Mouse (Mus musculus) naive thymus-derived CD4-positive, alpha-beta T cell, adult 2 months (primary cell): ENCODE data around the gene Zfp943.
A peak's percentile ranks its signal among the peaks of the same experiment; 100 is the strongest.

Experiments used
- DNase-seq: peaks from one replicate; pipeline ENCODE4 v3.0.0-alpha.2; 2011; ENCODE audit warnings: low read depth

Zfp943 gene

GRCm38 (mm10) chr17:21962107-21962907 is at the start of gene Zfp943, which contains the start of gene Zfp942:
Zfp943 (plus strand) TSS chr17:21962552.
Zfp942 (minus strand) TSS chr17:21962464.
- DNase-seq = peak; percentile 83

DNA sequence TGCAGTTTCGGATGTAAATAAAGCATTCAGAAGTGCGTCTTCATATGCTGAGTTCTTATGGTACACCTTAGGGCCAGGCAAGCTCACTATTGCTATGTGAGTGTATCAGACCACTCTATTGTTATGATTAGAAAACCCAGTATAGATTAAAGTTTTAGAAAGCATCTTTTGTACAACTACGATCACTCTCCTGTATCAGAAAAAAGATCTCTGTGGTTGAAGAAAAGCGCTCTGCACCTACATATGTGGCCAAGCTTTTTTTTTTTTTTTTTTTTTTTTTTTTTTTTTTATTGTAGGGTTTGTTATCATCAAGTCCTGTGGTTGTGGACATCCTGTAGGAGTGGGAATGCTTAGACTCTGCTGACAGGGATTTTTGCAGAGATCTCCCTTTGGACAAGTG is 950 bp downstream of the Zfp943 start:
- DNase-seq = peak; percentile 48

DNA sequence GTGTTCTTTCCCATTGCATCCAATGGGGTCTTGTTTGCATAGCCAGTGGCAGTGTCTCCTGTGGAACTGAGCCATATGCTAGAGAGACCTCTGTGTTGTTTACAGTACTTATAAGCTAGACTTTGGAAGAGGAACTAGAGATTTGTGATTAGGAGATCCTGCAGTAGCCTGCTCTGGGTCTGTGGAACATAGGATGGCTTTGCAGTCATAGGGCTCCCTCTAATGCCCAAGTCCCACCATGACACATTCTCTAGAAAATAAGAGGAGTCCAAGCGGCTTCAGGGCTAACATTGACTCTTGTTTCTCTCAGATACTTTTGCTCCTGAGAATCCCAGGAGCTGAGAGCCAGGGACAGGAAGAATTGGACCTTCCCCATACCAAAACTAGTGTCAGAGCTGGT is 73.2 kb downstream of the Zfp943 start:
- DNase-seq = peak; percentile 7

DNA sequence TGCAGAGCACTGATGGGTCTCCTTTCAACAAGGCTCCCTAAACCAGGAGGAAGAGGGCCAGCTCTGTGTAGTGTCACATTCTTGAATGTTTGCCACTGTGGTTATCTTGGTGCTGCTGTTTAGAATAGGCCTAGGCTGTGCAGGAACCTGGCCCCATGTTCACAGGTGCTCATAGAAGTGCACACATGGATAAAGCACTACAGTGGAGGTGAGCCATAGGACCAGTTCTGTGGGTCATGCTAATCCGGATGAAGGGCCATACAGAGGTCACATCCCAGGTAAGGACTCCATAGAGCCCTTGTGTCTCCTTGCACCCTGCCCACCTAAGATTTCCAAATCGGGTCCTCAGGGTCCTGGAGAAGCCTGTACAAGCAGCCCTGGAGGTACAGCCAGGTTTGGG is 87.1 kb downstream of the Zfp943 start:
- DNase-seq = no peak

DNA sequence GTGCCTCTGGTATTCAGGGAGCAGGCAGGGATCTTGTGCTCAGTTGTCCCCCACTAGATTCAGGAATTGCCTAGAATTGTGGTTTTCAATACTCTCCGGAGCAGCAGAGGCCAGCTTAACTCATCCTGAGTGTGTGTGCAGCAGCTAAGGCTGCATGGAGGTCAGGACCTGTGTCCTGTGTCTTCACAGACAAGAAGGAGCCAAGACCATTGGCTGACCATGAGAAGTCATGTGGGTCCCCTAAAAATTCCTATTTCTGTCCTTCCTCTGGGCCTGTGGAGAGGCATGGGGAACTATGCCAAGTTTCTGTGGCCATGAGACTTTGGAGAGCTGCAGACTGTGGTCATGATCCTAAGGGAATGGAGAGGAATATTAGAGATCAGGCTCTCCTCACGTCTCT is 90.9 kb downstream of the Zfp943 start:
- no peak for DNase-seq

GRCm38 (mm10) chr17:22081031-22081631 is 118.8 kb downstream of the Zfp943 start:
- DNase-seq = peak; percentile 4

- peak; percentile 26 for DNase-seq
Observed at GRCm38 (mm10) chr17:22083224-22083623, 120.9 kb downstream of the Zfp943 start.

DNA sequence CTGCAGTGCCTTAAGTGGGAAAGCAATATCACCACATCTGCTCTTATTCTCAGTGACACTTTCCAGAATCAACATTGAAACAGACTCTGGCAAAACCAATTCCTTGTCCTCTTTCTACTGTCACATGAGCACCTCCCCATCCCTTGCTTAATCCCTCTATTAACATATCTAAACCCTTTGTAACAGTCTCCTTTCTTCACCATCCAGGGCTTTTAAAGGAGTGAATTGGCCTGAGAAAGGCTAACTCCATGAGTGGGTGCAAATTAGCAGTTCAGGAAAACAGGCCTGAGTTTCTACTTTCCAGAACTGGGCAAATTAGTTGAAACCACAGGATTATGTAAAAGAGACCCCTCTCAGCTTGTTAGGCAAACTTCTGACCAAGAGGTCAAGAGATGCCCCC is 156.4 kb downstream of the Zfp943 start:
- no peak for DNase-seq
